Mouse (Mus musculus) heart, embryonic 15.5 days (tissue): ENCODE results near the gene Mbnl1. TPM values are rescaled to one million over a fixed set of nuclear protein-coding genes. Genes with fewer than 3 reads are reported as not detected.

Experiments
- ATAC-seq: fragments of 200-750 bp; cut with Nextera tagmentation; replicated peaks from 2 replicates; pipeline ENCODE4 v1.8.0; 2017; ENCODE audit warnings: low read depth, moderate TSS enrichment; ENCODE audit not compliant: insufficient number of reproducible peaks, insufficient read depth, low FRiP score
- H3K27ac ChIP-seq: fragments of 300-500 bp; sonication (generic); 2 replicates; pipeline ENCODE4 v1.5.1; 2015; ENCODE audit warnings: mild to moderate bottlenecking, inconsistent platforms
- H3K27me3 ChIP-seq: fragments of 300-500 bp; sonication (generic); 2 replicates; pipeline ENCODE4 v1.6.1; 2015; ENCODE audit warnings: inconsistent platforms
- H3K36me3 ChIP-seq: fragments of 300-500 bp; sonication (generic); 2 replicates; pipeline ENCODE4 v1.6.1; 2015; ENCODE audit warnings: mild to moderate bottlenecking, inconsistent platforms
- H3K4me1 ChIP-seq: fragments of 300-500 bp; sonication (generic); replicated peaks from 2 replicates; pipeline ENCODE4 v1.6.1; 2015; ENCODE audit warnings: inconsistent platforms
- H3K4me2 ChIP-seq: fragments of 300-500 bp; sonication (generic); 2 replicates; pipeline ENCODE4 v1.6.1; 2015; ENCODE audit warnings: inconsistent platforms, mild to moderate bottlenecking, moderate library complexity
- H3K4me3 ChIP-seq: fragments of 300-500 bp; sonication (generic); 2 replicates; pipeline ENCODE4 v1.5.1; 2015; ENCODE audit warnings: mild to moderate bottlenecking, inconsistent platforms
- H3K9ac ChIP-seq: fragments of 300-500 bp; sonication (generic); 2 replicates; pipeline ENCODE4 v1.6.1; 2015; ENCODE audit warnings: mild to moderate bottlenecking, inconsistent platforms
- H3K9me3 ChIP-seq: fragments of 300-500 bp; sonication (generic); replicated peaks from 2 replicates; pipeline ENCODE4 v1.6.1; 2016; ENCODE audit warnings: inconsistent platforms
- WGBS: fragments of 180-500 bp; shearing (Covaris S2); methylation state at CpG from one replicate; pipeline ENCODE4 v1.1.7; 2015; ENCODE audit warnings: mixed read lengths; 5-methylcytosine and 5-hydroxymethylcytosine counted together
- polyA plus RNA-seq: library from polyadenylated mRNA; unstranded; fragments of >200 nt; fragmentation: Nextera tagmentation; extraction: Ambion mirVana; gene quantifications from 2 replicates; pipeline ENCODE4 v1.2.1, GENCODE M21; 2015

The Mbnl1 gene
- polyA plus RNA-seq, 1 experiment from 2014 or later, result 72.9 TPM

- H3K4me1 ChIP-seq, result peaks cover 64% of the 10 kb centered on the region
- 0 out of 2 replicates have a peak overlapping the region, but pooled peaks have one; percentile 3 for H3K9ac ChIP-seq
- peak overlapping the region; percentile 23 for H3K4me3 ChIP-seq
- no peaks in the 10 kb centered on the region for H3K9me3 ChIP-seq
- H3K27me3 ChIP-seq, result no peaks in the 10 kb centered on the region
- WGBS, result 41% methylated on average over 5 of the region's 5 CpGs
- no peak for ATAC-seq
- no peaks in the 10 kb centered on the region for H3K36me3 ChIP-seq
- peak overlapping the region; percentile 86 for H3K27ac ChIP-seq
- H3K4me2 ChIP-seq, result peak overlapping the region; percentile 53
These were observed 58.7 kb downstream of the Mbnl1 start for GRCm38 (mm10) chr3:60531286-60531685.

GRCm38 (mm10) chr3:60531826-60532225, 59.2 kb downstream of the Mbnl1 start:
- ATAC-seq, result no peak
- Histone ChIP-seq H3K4me1 (peaks cover 59% of the 10 kb centered on the region), H3K27ac (peak overlapping the region; percentile 86), H3K4me3 (no peak overlapping the region), H3K36me3 (no peaks in the 10 kb centered on the region), H3K9me3 (no peaks in the 10 kb centered on the region), H3K27me3 (no peaks in the 10 kb centered on the region), H3K4me2 (peak overlapping the region; percentile 53), H3K9ac (no peak overlapping the region)
- WGBS, result 54% methylated on average over 2 of the region's 2 CpGs

- Histone ChIP-seq H3K4me3 (no peak overlapping the region), H3K36me3 (no peaks in the 10 kb centered on the region), H3K9ac (no peak overlapping the region), H3K27ac (no peak overlapping the region), H3K9me3 (no peaks in the 10 kb centered on the region), H3K4me1 (peaks cover 40% of the 10 kb centered on the region), H3K27me3 (no peaks in the 10 kb centered on the region), H3K4me2 (no peak overlapping the region)
- 38% methylated on average over 3 of the region's 3 CpGs for WGBS
- ATAC-seq, result no peak
These were observed 62.6 kb downstream of the Mbnl1 start for GRCm38 (mm10) chr3:60535224-60535623.

GRCm38 (mm10) chr3:60537063-60537462, 64.4 kb downstream of the Mbnl1 start:
- H3K4me3 ChIP-seq, result no peak overlapping the region
- H3K4me2 ChIP-seq, result no peak overlapping the region
- no peak for ATAC-seq
- H3K36me3 ChIP-seq, result no peaks in the 10 kb centered on the region
- H3K27me3 ChIP-seq, result no peaks in the 10 kb centered on the region
- no peak overlapping the region for H3K27ac ChIP-seq
- no peak overlapping the region for H3K9ac ChIP-seq
- peaks cover 31% of the 10 kb centered on the region for H3K4me1 ChIP-seq
- H3K9me3 ChIP-seq, result no peaks in the 10 kb centered on the region
- 68% methylated on average over 2 of the region's 2 CpGs for WGBS

GRCm38 (mm10) chr3:60538214-60538971, 65.8 kb downstream of the Mbnl1 start:
- no peak overlapping the region for H3K27ac ChIP-seq
- no peaks in the 10 kb centered on the region for H3K27me3 ChIP-seq
- peaks cover 23% of the 10 kb centered on the region for H3K4me1 ChIP-seq
- no peak overlapping the region for H3K4me3 ChIP-seq
- H3K9me3 ChIP-seq, result no peaks in the 10 kb centered on the region
- 67% methylated on average over 3 of the region's 3 CpGs for WGBS
- no peak for ATAC-seq
- H3K9ac ChIP-seq, result no peak overlapping the region
- no peak overlapping the region for H3K4me2 ChIP-seq
- no peaks in the 10 kb centered on the region for H3K36me3 ChIP-seq

- WGBS, result 62% methylated on average over 4 of the region's 4 CpGs
- H3K4me1 ChIP-seq, result peaks cover 14% of the 10 kb centered on the region
- H3K9ac ChIP-seq, result no peak overlapping the region
- H3K27ac ChIP-seq, result no peak overlapping the region
- no peak overlapping the region for H3K4me3 ChIP-seq
- no peaks in the 10 kb centered on the region for H3K36me3 ChIP-seq
- no peaks in the 10 kb centered on the region for H3K9me3 ChIP-seq
- no peak overlapping the region for H3K4me2 ChIP-seq
- no peaks in the 10 kb centered on the region for H3K27me3 ChIP-seq
- ATAC-seq, result no peak
These were observed 68.5 kb downstream of the Mbnl1 start for GRCm38 (mm10) chr3:60541121-60541520.

GRCm38 (mm10) chr3:60546196-60546595, 73.6 kb downstream of the Mbnl1 start:
- Histone ChIP-seq H3K27me3 (no peaks in the 10 kb centered on the region), H3K36me3 (no peaks in the 10 kb centered on the region), H3K27ac (peak overlapping the region; percentile 26; the same call in 1 of the 2 replicates), H3K4me3 (no peak overlapping the region), H3K4me2 (0 out of 2 replicates have a peak overlapping the region, but pooled peaks have one; percentile 20), H3K9ac (no peak overlapping the region), H3K9me3 (no peaks in the 10 kb centered on the region), H3K4me1 (peaks cover 23% of the 10 kb centered on the region)
- WGBS, result 25% methylated on average over 9 of the region's 9 CpGs
- ATAC-seq, result no peak

GRCm38 (mm10) chr3:60546904-60547303, 74.3 kb downstream of the Mbnl1 start:
- no peaks in the 10 kb centered on the region for H3K27me3 ChIP-seq
- no peaks in the 10 kb centered on the region for H3K36me3 ChIP-seq
- ATAC-seq, result no peak
- WGBS, result 92% methylated on average over 4 of the region's 4 CpGs
- H3K4me2 ChIP-seq, result no peak overlapping the region
- H3K4me1 ChIP-seq, result peaks cover 20% of the 10 kb centered on the region
- H3K9me3 ChIP-seq, result no peaks in the 10 kb centered on the region
- no peak overlapping the region for H3K27ac ChIP-seq
- no peak overlapping the region for H3K9ac ChIP-seq
- H3K4me3 ChIP-seq, result no peak overlapping the region

- Histone ChIP-seq H3K9ac (no peak overlapping the region), H3K4me3 (no peak overlapping the region), H3K27ac (no peak overlapping the region), H3K4me2 (no peak overlapping the region), H3K27me3 (no peaks in the 10 kb centered on the region), H3K9me3 (no peaks in the 10 kb centered on the region), H3K4me1 (peaks cover 16% of the 10 kb centered on the region), H3K36me3 (no peaks in the 10 kb centered on the region)
- 63% methylated on average over 5 of the region's 5 CpGs for WGBS
- no peak for ATAC-seq
These were observed 77.9 kb downstream of the Mbnl1 start for GRCm38 (mm10) chr3:60550492-60550891.

GRCm38 (mm10) chr3:60551650-60552049, 79.0 kb downstream of the Mbnl1 start:
- Histone ChIP-seq H3K9ac (no peak overlapping the region), H3K4me3 (no peak overlapping the region), H3K4me1 (peaks cover 14% of the 10 kb centered on the region), H3K27ac (no peak overlapping the region), H3K36me3 (no peaks in the 10 kb centered on the region), H3K27me3 (no peaks in the 10 kb centered on the region), H3K4me2 (no peak overlapping the region), H3K9me3 (no peaks in the 10 kb centered on the region)
- no peak for ATAC-seq
- 45% methylated on average over 3 of the region's 3 CpGs for WGBS

- H3K4me1 ChIP-seq, result peaks cover 9% of the 10 kb centered on the region
- 38% methylated on average over 3 of the region's 3 CpGs for WGBS
- no peak overlapping the region for H3K27ac ChIP-seq
- no peaks in the 10 kb centered on the region for H3K9me3 ChIP-seq
- H3K4me2 ChIP-seq, result no peak overlapping the region
- no peak for ATAC-seq
- no peaks in the 10 kb centered on the region for H3K36me3 ChIP-seq
- no peaks in the 10 kb centered on the region for H3K27me3 ChIP-seq
- no peak overlapping the region for H3K4me3 ChIP-seq
- H3K9ac ChIP-seq, result no peak overlapping the region
These were observed 80.4 kb downstream of the Mbnl1 start for GRCm38 (mm10) chr3:60553011-60553410.

GRCm38 (mm10) chr3:60556596-60556995, 84.0 kb downstream of the Mbnl1 start:
- Histone ChIP-seq H3K4me3 (no peak overlapping the region), H3K9ac (no peak overlapping the region), H3K9me3 (no peaks in the 10 kb centered on the region), H3K27ac (no peak overlapping the region), H3K27me3 (no peaks in the 10 kb centered on the region), H3K4me2 (no peak overlapping the region), H3K36me3 (no peaks in the 10 kb centered on the region), H3K4me1 (peaks cover 9% of the 10 kb centered on the region)
- WGBS, result 80% methylated on average over 3 of the region's 3 CpGs
- no peak for ATAC-seq
